Mouse (Mus musculus) natural killer cell, adult 2 months (primary cell): ENCODE results near the gene 1810049J17Rik.
A peak's percentile ranks its signal among the peaks of the same experiment; 100 is the strongest.

ENCODE experiments used
- DNase-seq, 2 experiments: peaks; one replicate each; pipeline ENCODE4 v3.0.0; 2022; ENCODE audit warnings: low spot score in 2 of 2

Gene 1810049J17Rik

DNA sequence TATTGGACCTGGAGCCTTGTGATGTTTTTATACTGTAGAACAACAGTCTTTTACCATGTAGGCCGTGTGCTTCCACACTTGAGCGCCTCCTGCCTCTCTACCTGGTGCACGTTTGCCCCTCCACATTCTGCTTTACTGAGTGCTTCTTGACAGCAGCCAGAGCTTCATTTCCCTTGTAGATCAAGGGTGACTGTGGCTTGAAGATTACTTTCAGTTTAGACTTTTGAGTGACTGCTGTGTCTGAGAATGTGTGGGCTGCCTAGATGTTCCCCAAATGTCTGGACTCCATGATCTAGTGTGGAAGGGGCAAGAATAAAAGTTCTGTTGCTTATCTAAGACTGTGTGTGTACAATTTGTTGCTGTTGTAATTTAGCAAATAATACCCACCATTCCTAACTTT, 27.3 kb upstream of the 1810049J17Rik start:
- DNase-seq, result no peak

- no peak for DNase-seq
Observed at GRCm38 (mm10) chr15:12346916-12347315, 25.2 kb upstream of the 1810049J17Rik start.

DNA sequence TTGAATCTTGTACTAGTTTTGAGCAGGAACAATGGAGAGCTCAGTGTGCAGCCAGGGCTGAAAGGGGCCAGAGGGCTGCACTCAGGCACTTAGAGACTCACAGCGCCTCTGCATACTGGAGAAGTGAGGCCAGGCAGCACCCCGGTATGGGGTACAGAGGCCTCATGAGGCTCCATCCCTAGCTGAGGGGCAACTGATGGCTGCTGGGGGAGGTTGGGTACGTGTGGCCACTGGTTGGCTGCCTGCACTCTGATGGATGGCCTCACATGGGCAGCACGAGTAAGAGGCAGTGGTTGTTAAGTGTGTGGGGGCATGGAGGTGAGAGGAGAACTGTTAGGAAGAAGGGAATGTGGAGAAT, 19.7 kb upstream of the 1810049J17Rik start:
- DNase-seq, result no peak

DNA sequence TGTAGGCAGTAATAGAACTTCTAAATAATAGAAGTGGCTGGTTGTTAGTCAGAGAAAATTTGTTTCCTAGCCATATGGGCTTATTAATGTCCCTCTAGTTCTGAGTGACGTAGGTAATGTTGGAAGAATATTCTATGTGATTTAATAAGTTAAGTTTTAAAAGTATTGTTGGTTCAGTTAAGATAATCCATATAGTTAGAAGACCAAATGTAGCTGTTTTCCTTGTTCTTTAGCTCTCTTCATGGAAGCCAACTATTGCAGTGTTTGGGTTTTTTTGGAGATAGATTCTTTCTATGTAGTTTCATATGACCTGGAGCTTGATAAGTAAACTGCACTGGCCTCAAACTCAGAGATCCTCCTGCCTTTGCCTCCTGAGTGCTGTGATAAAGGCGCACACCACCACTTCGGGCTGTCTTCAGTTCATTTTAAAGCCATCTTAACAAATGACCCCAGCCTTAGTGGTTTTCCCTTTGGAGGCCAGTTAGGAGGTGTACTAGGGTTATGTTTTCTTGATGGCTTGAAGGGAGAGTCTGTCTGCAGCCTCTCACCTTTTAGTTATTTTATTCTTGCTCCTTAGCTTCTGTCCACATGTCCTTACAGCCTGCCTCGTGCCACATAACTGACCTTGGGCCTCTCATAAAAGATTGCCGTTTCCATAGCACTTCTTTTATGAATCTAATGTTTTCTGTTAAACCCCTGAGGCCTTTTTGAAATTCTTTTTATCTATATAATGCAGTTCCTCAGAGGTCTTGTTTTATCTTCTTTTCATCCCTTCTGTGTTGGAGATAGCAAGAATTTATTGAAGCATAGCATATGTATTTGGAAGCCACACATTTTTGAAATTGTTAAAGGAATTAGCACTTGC, 19.1 kb upstream of the 1810049J17Rik start:
- DNase-seq, result no peak

GRCm38 (mm10) chr15:12337779-12338137, 16.1 kb upstream of the 1810049J17Rik start:
- DNase-seq, result no peak

- DNase-seq, result no peak
Observed at GRCm38 (mm10) chr15:12337030-12337778, 15.5 kb upstream of the 1810049J17Rik start.

- DNase-seq, result no peak
Observed at GRCm38 (mm10) chr15:12334381-12334780, 12.7 kb upstream of the 1810049J17Rik start.

GRCm38 (mm10) chr15:12331300-12331699, 9.6 kb upstream of the 1810049J17Rik start:
- DNase-seq, result no peak

- DNase-seq, result no peak
Observed at GRCm38 (mm10) chr15:12330892-12331291, 9.2 kb upstream of the 1810049J17Rik start.

DNA sequence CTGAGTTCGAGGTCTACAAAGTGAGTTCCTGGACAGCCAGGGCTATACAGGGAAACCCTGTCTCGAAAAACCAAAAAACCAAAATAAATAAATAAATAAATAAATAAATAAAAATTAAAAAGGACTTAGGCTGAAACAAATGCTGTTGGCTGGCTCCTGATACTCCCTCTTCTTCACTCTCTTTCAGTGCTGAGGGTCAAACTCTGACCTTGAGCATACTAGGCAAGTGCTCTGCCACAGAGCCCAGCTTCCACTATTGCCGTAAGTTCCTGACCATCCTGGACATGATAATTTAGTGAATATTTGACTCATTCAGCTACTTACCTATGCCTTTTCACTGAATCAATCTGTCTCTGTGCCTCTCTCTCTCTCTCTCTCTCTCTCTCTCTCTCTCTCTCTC, 8.7 kb upstream of the 1810049J17Rik start:
- DNase-seq, result no peak

- no peak for DNase-seq
Observed at GRCm38 (mm10) chr15:12324326-12324725, 2.6 kb upstream of the 1810049J17Rik start.

GRCm38 (mm10) chr15:12322676-12323402, 1.1 kb upstream of the 1810049J17Rik start:
- DNase-seq, result no peak

GRCm38 (mm10) chr15:12321091-12321787, 460 bp downstream of the 1810049J17Rik start, which contains the start of gene Golph3:
TSS of gene Golph3 (plus strand) at chr15:12321450.
- peak; percentile 90 to 91 for DNase-seq

GRCm38 (mm10) chr15:12320441-12321090, 1.1 kb downstream of the 1810049J17Rik start:
- DNase-seq, result no peak

DNA sequence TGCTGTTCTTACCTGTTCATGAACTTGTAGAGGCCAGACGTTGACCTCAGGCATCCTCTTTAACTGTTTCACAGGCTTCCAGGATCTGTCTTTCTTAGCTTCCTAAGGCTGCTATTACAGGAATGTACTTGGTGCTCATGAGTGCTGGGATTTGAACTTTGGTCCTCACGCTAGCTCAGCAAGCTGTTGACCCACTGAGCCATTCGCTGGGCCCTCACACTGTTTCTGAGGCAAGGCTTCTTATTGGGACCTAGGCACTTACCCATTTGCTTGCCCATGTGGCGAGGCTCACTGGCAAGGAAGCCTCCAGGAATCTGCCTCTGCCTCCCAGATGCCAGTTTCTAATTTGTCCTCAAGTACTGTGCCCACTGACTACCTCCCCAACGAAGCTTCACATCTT, 1.8 kb downstream of the 1810049J17Rik start:
- no peak for DNase-seq

GRCm38 (mm10) chr15:12318451-12318850, 3.2 kb downstream of the 1810049J17Rik start:
- DNase-seq, result no peak

- no peak for DNase-seq
Observed at GRCm38 (mm10) chr15:12317290-12317689, 4.4 kb downstream of the 1810049J17Rik start.

DNA sequence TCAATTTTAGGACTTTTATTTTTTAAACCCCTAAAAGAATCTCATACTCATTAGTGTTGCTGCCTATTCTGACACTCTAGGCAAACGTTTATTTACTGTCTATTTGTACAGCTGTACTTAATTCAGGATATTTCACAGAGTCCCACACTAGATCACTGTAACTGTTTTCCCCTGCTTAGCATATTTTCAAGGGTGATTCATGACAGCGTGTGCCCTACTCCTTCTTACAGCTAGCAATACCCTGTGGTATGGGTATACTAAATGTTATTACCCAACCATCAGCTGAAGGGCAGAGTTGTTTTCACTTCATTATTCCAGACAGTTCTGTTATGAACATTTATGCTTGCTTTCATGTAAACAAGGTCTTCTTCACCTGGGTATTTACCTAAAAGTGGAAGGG, 5.7 kb downstream of the 1810049J17Rik start:
- DNase-seq, result no peak

DNA sequence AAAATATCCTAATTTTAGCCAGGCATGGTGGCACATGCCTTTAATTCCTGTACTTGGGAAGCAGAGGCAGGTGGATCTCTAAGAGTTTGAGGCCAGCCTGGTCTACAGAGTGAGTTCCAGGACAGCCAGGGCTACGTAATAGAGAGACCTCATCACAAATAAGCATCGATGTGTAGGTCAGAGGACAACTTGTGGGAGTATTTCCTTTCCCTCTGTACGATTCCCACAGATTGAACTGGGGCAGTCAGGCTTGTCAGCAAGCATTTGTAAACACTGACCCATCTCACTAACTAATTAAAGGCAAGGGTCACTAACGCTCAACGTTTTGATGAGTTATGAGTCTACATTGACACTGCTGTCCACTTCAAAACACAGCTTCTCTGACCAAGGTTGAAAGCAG, 7.1 kb downstream of the 1810049J17Rik start:
- no peak for DNase-seq

- no peak for DNase-seq
Observed at GRCm38 (mm10) chr15:12313255-12313654, 8.4 kb downstream of the 1810049J17Rik start.

GRCm38 (mm10) chr15:12311465-12311864, 10.2 kb downstream of the 1810049J17Rik start:
- DNase-seq, result no peak
